Mouse (Mus musculus) cerebellum, adult 2 months (tissue): ENCODE results near the gene Col4a2. TPM values are rescaled to one million over a fixed set of nuclear protein-coding genes. Genes with fewer than 3 reads are reported as not detected.

Experiments used
- DNase-seq, 2 experiments: peaks; one replicate each; pipeline ENCODE4 v3.0.0; 2021
- H3K27ac ChIP-seq: fragments of 200-500 bp; 2 replicates; pipeline ENCODE4 v1.5.1; 2012; ENCODE audit warnings: low read length, control low read depth, inconsistent platforms; ENCODE audit not compliant: insufficient read depth
- H3K27me3 ChIP-seq: fragments of 200-500 bp; 2 replicates; pipeline ENCODE4 v1.6.1; 2012; ENCODE audit warnings: inconsistent platforms, mild to moderate bottlenecking, low read length, moderate library complexity; ENCODE audit not compliant: control insufficient read depth, insufficient read depth
- H3K4me1 ChIP-seq: fragments of 200-500 bp; 2 replicates; pipeline ENCODE4 v1.6.1; 2011; ENCODE audit warnings: low read length; ENCODE audit not compliant: control insufficient read depth, insufficient read depth
- H3K4me3 ChIP-seq: fragments of 200-500 bp; replicated peaks from 2 replicates; pipeline ENCODE3; 2011; ENCODE audit warnings: mild to moderate bottlenecking, low read depth, low read length, control low read depth; ENCODE audit not compliant: insufficient read depth
- CTCF ChIP-seq: fragments of 200-500 bp; IDR thresholded peaks from 2 replicates; pipeline ENCODE4 v1.5.1; 2011; ENCODE audit warnings: low read depth, mild to moderate bottlenecking, control low read depth, low read length, moderate library complexity, borderline replicate concordance; ENCODE audit not compliant: insufficient read depth
- POLR2A ChIP-seq: fragments of 200-500 bp; IDR thresholded peaks from 2 replicates; pipeline ENCODE4 v1.6.1; 2011; ENCODE audit warnings: low read length, control low read depth, borderline replicate concordance; ENCODE audit not compliant: insufficient read depth
- WGBS: fragments of 180-500 bp; shearing (Covaris S2); methylation state at CpG from one replicate; pipeline ENCODE4 v1.1.7; 2018; 5-methylcytosine and 5-hydroxymethylcytosine counted together
- polyA plus RNA-seq: library from polyadenylated mRNA; depleted of rRNA; stranded (reverse); fragments of >200 nt; gene quantifications from 2 replicates; pipeline ENCODE4 v1.2.3, GENCODE M21; 2012

Gene Col4a2
- polyA plus RNA-seq, 1 experiment, result 15.0 TPM

GRCm38 (mm10) chr8:11310049-11310448 lies 2.6 kb upstream of the Col4a2 start:
- no peak for TF ChIP-seq POLR2A
- no peak for TF ChIP-seq CTCF
- WGBS, result 89% methylated on average over 2 of the region's 2 CpGs
- DNase-seq, result no peak
- H3K4me3 ChIP-seq, result no peak overlapping the region
- H3K4me1 ChIP-seq, result no peaks in the 10 kb centered on the region
- no peaks in the 10 kb centered on the region for H3K27me3 ChIP-seq
- no peak overlapping the region for H3K27ac ChIP-seq

GRCm38 (mm10) chr8:11311681-11312348 lies 790 bp upstream of the Col4a2 start:
- peak in 1 of 2 experiments; percentile 10 for DNase-seq

GRCm38 (mm10) chr8:11313176-11314111 lies 839 bp downstream of the Col4a2 start:
- H3K4me3 ChIP-seq, result peak overlapping the region; percentile 31
- H3K27me3 ChIP-seq, result no peaks in the 10 kb centered on the region
- no peaks in the 10 kb centered on the region for H3K4me1 ChIP-seq
- WGBS, result 10% methylated on average over 45 of the region's 45 CpGs
- DNase-seq, result peak in 1 of 2 experiments; percentile 13
- H3K27ac ChIP-seq, result no peak overlapping the region
- TF ChIP-seq POLR2A, result no peak
- no peak for TF ChIP-seq CTCF

More at GRCm38 (mm10) chr8:11311681-11312348, 790 bp upstream of the Col4a2 start:
- WGBS, result 12% methylated on average over 34 of the region's 34 CpGs
- Histone ChIP-seq H3K4me3 (peak overlapping the region; percentile 32), H3K27ac (no peak overlapping the region), H3K27me3 (no peaks in the 10 kb centered on the region), H3K4me1 (no peaks in the 10 kb centered on the region)
- TF ChIP-seq CTCF (no peak), POLR2A (no peak)

- Histone ChIP-seq H3K4me1 (no peaks in the 10 kb centered on the region), H3K4me3 (no peak overlapping the region), H3K27ac (no peak overlapping the region), H3K27me3 (no peaks in the 10 kb centered on the region)
- WGBS, result 76% methylated on average over 8 of the region's 8 CpGs
- DNase-seq, result no peak
- no peak for TF ChIP-seq CTCF
- TF ChIP-seq POLR2A, result no peak
These were observed 2.0 kb downstream of the Col4a2 start for GRCm38 (mm10) chr8:11314613-11315012.

GRCm38 (mm10) chr8:11315179-11315943 lies 2.8 kb downstream of the Col4a2 start:
- no peak overlapping the region for H3K4me3 ChIP-seq
- 73% methylated on average over 16 of the region's 16 CpGs for WGBS
- H3K27me3 ChIP-seq, result no peaks in the 10 kb centered on the region
- DNase-seq, result no peak
- H3K27ac ChIP-seq, result no peak overlapping the region
- no peak for TF ChIP-seq CTCF
- no peak for TF ChIP-seq POLR2A
- H3K4me1 ChIP-seq, result no peaks in the 10 kb centered on the region

GRCm38 (mm10) chr8:11316118-11316517 lies 3.5 kb downstream of the Col4a2 start:
- no peak for DNase-seq
- Histone ChIP-seq H3K27me3 (no peaks in the 10 kb centered on the region), H3K27ac (no peak overlapping the region), H3K4me3 (no peak overlapping the region), H3K4me1 (no peaks in the 10 kb centered on the region)
- TF ChIP-seq CTCF (no peak), POLR2A (no peak)
- 89% methylated on average over 6 of the region's 6 CpGs for WGBS

GRCm38 (mm10) chr8:11319405-11319804 lies 6.8 kb downstream of the Col4a2 start:
- H3K4me3 ChIP-seq, result no peak overlapping the region
- WGBS, result 87% methylated on average over 11 of the region's 11 CpGs
- TF ChIP-seq CTCF, result no peak
- no peak for TF ChIP-seq POLR2A
- H3K27ac ChIP-seq, result no peak overlapping the region
- no peaks in the 10 kb centered on the region for H3K4me1 ChIP-seq
- H3K27me3 ChIP-seq, result no peaks in the 10 kb centered on the region
- DNase-seq, result no peak

- DNase-seq, result no peak
- no peak for TF ChIP-seq CTCF
- TF ChIP-seq POLR2A, result no peak
- Histone ChIP-seq H3K4me1 (no peaks in the 10 kb centered on the region), H3K4me3 (no peak overlapping the region), H3K27ac (no peak overlapping the region), H3K27me3 (no peaks in the 10 kb centered on the region)
- WGBS, result 90% methylated on average over 7 of the region's 7 CpGs
These were observed 9.2 kb downstream of the Col4a2 start for GRCm38 (mm10) chr8:11321841-11322240.
